Mouse (Mus musculus) neural tube, embryonic 14.5 days (tissue): ENCODE data around the gene Myh11. TPM values are rescaled to one million over a fixed set of nuclear protein-coding genes. Genes with fewer than 3 reads are reported as not detected.

Source experiments
- ATAC-seq: fragments of 200-750 bp; cut with Nextera tagmentation; 2 replicates; pipeline ENCODE4 v1.8.0; 2017; ENCODE audit warnings: low read depth, mild to moderate bottlenecking, moderate TSS enrichment, moderate library complexity
- H3K27ac ChIP-seq: fragments of 300-500 bp; sonication (generic); 2 replicates; pipeline ENCODE4 v1.5.1; 2014; ENCODE audit warnings: low read depth, mild to moderate bottlenecking, control low read depth, low read length, moderate library complexity, mixed read lengths
- H3K27me3 ChIP-seq: fragments of 300-500 bp; sonication (generic); 2 replicates; pipeline ENCODE4 v1.6.1; 2014; ENCODE audit warnings: low read length; ENCODE audit not compliant: control insufficient read depth, insufficient read depth
- H3K36me3 ChIP-seq: fragments of 300-500 bp; sonication (generic); 2 replicates; pipeline ENCODE4 v1.6.1; 2014; ENCODE audit warnings: low read length, mixed read lengths; ENCODE audit not compliant: control insufficient read depth, insufficient read depth
- H3K4me1 ChIP-seq: fragments of 300-500 bp; sonication (generic); 2 replicates; pipeline ENCODE4 v1.6.1; 2014; ENCODE audit warnings: low read length; ENCODE audit not compliant: control insufficient read depth, insufficient read depth
- H3K4me2 ChIP-seq: fragments of 300-500 bp; sonication (generic); 2 replicates; pipeline ENCODE4 v1.6.1; 2014; ENCODE audit warnings: mild to moderate bottlenecking, low read depth, low read length, control low read depth
- H3K4me3 ChIP-seq: fragments of 300-500 bp; sonication (generic); 2 replicates; pipeline ENCODE4 v1.5.1; 2014; ENCODE audit warnings: low read depth, low read length, control low read depth, mixed read lengths
- H3K9ac ChIP-seq: fragments of 300-500 bp; sonication (generic); replicated peaks from 2 replicates; pipeline ENCODE4 v1.6.1; 2014; ENCODE audit warnings: low read depth, mild to moderate bottlenecking, control low read depth, low read length, mixed read lengths
- H3K9me3 ChIP-seq: fragments of 300-500 bp; sonication (generic); 2 replicates; pipeline ENCODE4 v1.6.1; 2016; ENCODE audit warnings: low read length; ENCODE audit not compliant: control insufficient read depth
- WGBS: fragments of 180-500 bp; shearing (Covaris S2); extraction: QIAGEN DNeasy Blood & Tissue Kit; methylation state at CpG from one replicate; pipeline ENCODE4 v1.1.7; 2014; 5-methylcytosine and 5-hydroxymethylcytosine counted together
- polyA plus RNA-seq: library from polyadenylated mRNA; unstranded; fragments of >200 nt; fragmentation: Nextera tagmentation; extraction: Ambion mirVana; gene quantifications from 2 replicates; pipeline ENCODE4 v1.2.1, GENCODE M21; 2014

Myh11 gene
- polyA plus RNA-seq, 1 experiment from 2014 or later = 0.09 TPM

DNA sequence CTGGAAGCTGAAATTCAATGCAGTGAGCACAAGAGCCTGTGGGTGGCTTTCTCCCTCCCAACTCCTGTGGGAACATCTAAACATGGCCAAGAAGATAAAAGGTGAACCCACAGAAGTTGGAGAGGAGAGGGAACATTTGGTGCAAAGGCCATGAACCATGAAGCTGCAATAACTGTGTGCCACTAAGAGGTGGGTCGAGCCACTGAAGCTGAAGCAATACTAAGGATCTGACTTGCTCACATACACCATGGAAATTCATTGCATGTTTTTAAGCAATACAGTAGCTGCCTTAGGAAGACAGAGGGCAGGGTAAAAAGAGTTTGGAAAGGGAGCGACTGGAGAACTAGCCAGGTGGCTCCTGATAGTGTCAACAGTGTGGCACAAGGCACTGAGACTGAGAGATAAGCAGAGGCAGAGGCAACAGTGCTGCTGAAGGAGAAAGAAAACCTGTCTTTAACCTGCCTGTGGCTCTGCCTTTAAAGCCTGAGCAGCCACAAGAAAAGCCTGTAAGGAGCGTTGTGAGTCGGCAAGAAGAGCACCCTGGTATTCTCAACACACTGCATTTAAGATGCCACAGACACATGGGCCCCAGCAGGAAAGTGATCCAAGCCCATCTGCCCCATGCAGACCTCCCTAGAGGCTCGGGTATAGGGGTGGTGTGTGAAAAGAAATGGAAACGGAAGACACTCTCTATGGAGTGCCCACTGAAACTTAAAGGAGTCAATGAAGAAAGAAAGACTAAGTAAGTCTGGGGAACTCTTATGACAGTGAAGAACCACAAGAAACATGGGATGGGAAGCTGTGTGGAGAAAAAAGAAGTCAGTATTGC is 17.3 kb upstream of the Myh11 start:
- WGBS = 95% methylated on average over 6 of the region's 6 CpGs
- Histone ChIP-seq H3K4me3 (no peak overlapping the region), H3K27me3 (no peaks in the 10 kb centered on the region), H3K36me3 (peaks cover 16% of the 10 kb centered on the region; the same call in 1 of the 2 replicates), H3K9me3 (no peaks in the 10 kb centered on the region), H3K9ac (no peak overlapping the region), H3K27ac (no peak overlapping the region), H3K4me2 (no peak overlapping the region), H3K4me1 (no peaks in the 10 kb centered on the region)
- ATAC-seq = no peak

DNA sequence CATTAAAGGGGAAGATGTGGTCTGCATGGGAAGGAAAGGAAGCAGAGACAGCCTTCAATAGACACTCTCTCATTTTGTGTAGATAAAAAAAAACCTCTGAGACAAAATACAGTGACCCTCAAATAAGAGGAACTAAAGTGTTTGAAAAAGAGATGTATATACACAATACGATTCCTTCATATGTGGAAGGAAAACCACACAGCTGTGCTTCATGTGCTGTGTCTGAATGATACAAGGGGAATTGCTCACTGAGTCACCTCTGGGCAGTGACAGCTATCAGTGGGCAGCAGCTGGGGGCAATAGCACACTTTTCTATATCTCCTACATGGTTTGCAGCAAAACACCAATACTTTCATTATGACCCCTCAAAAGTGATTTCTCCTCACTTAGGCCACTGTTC is 16.2 kb upstream of the Myh11 start:
- WGBS = 88% methylated on average over 1 of the region's 1 CpGs
- peaks cover 12% of the 10 kb centered on the region; the same call in 1 of the 2 replicates for H3K36me3 ChIP-seq

DNA sequence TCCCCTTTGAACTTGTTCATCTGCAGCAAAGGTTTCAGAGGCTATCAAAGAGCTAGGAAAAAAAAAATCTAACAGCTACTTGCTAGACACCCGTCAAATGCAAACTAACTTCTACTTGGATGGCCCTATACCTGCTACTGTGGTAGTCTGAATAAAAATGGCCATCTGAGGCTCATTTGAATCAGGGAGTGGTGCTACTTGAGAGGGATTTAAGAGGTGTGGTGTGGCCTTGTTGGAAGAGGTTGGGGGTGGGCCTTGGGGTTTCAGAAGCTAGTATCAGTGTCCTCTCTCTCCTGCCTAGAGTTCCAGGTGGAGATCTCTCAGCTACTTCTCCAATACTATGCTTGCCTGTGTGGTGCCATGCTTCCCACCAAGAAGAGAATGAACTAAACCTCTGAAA is 15.3 kb upstream of the Myh11 start:
- no peak overlapping the region for H3K9ac ChIP-seq
- peaks cover 12% of the 10 kb centered on the region; the same call in 1 of the 2 replicates for H3K36me3 ChIP-seq
- H3K27me3 ChIP-seq = no peaks in the 10 kb centered on the region
- no peak overlapping the region for H3K27ac ChIP-seq
- 97% methylated on average over 1 of the region's 1 CpGs for WGBS
- H3K9me3 ChIP-seq = no peaks in the 10 kb centered on the region
- no peak overlapping the region for H3K4me3 ChIP-seq
- no peak overlapping the region for H3K4me2 ChIP-seq
- ATAC-seq = no peak
- no peaks in the 10 kb centered on the region for H3K4me1 ChIP-seq

More for the DNA sequence above, 16.2 kb upstream of the Myh11 start:
- H3K4me2 ChIP-seq = no peak overlapping the region
- H3K27ac ChIP-seq = no peak overlapping the region
- no peaks in the 10 kb centered on the region for H3K9me3 ChIP-seq
- no peaks in the 10 kb centered on the region for H3K27me3 ChIP-seq
- no peak for ATAC-seq
- no peaks in the 10 kb centered on the region for H3K4me1 ChIP-seq
- H3K9ac ChIP-seq = no peak overlapping the region
- H3K4me3 ChIP-seq = no peak overlapping the region

DNA sequence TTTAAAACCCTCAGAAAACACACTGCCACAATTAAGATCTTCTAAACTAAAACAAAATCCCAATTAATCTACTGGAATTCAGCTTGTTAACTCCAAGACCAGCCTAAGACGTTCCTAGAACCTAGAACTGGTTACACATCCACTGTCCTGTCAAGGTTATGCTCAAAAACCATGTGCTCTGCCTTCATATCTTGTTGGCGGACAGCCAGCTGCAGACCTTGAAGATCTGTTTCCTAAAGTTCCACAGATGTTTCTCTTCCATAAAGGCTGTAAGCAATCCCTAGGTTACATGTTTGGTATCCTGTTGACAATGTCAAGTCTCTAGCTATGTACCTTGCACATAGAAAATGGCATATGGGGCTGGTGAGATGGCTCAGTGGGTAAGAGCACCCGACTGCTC is 13.6 kb upstream of the Myh11 start:
- 93% methylated on average over 3 of the region's 3 CpGs for WGBS
- H3K27me3 ChIP-seq = no peaks in the 10 kb centered on the region
- no peaks in the 10 kb centered on the region for H3K4me1 ChIP-seq
- ATAC-seq = no peak
- peaks cover 12% of the 10 kb centered on the region for H3K36me3 ChIP-seq
- H3K4me2 ChIP-seq = no peak overlapping the region
- no peak overlapping the region for H3K27ac ChIP-seq
- no peak overlapping the region for H3K9ac ChIP-seq
- H3K9me3 ChIP-seq = no peaks in the 10 kb centered on the region
- H3K4me3 ChIP-seq = no peak overlapping the region

DNA sequence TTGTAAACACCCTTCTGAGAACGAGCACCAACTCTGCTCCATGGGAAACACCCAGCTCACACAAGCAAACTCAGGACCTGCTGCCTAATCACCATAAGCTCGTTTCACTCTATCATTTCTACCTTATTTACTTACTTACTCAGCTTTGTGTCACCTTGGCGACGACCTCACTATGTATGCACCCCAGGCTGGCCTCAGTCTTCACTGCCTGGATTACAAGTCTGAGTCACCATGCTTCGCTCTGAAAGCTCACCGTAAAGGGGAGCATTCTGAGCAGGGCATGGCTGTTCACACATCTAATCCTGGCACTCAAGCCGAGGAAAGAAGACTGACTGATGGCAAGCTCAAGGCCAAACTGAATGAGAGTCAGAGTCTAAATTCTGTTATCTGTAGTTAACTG is 12.5 kb upstream of the Myh11 start:
- 80% methylated on average over 7 of the region's 7 CpGs for WGBS
- ATAC-seq = no peak
- H3K27ac ChIP-seq = no peak overlapping the region
- no peak overlapping the region for H3K4me2 ChIP-seq
- no peak overlapping the region for H3K4me3 ChIP-seq
- H3K4me1 ChIP-seq = no peaks in the 10 kb centered on the region
- H3K9ac ChIP-seq = no peak overlapping the region
- no peaks in the 10 kb centered on the region for H3K27me3 ChIP-seq
- no peaks in the 10 kb centered on the region for H3K9me3 ChIP-seq
- H3K36me3 ChIP-seq = peaks cover 13% of the 10 kb centered on the region

DNA sequence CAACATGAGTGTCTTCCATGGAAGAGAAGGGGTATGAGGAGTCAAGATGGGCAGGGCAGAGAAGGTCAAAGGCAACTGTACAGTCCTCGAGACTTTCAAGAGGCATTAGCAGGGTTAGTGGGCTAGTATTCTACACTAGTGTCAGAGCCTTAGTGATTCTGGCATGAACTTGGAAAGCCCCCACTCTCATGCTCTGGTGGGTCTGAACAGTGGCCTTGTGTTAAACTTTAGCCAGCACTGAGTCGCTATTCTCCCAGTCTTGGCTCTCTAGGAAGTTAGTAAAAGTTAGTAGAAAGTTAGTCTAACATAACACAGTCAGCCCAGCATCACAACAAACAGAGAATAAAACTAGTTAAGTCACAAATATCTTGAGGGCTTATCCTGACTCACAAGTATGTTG is 12.0 kb upstream of the Myh11 start:
- Histone ChIP-seq H3K9me3 (no peaks in the 10 kb centered on the region), H3K4me3 (no peak overlapping the region), H3K4me2 (no peak overlapping the region), H3K9ac (no peak overlapping the region), H3K36me3 (peaks cover 16% of the 10 kb centered on the region), H3K27me3 (no peaks in the 10 kb centered on the region), H3K27ac (no peak overlapping the region), H3K4me1 (no peaks in the 10 kb centered on the region)
- ATAC-seq = no peak
- WGBS = 80% methylated on average over 2 of the region's 2 CpGs

DNA sequence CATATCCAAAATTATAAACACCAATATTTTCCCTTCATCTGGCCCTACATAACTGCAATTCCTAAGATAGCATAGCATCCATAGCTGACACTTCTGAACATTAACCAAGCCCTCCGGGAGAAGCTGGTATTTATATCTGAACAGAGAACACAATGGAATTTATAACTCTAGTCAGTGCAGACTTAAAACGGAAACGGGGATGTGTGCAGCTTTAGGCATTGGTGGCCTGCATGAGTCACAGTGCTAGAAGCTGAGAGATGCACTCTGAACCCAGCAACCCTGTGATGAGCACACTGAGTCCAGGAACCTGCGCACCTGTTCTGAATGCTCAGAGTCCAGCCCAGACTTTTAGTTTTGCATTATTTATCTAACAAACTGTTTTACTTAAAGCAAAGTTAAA is 7.3 kb upstream of the Myh11 start:
- ATAC-seq = no peak

DNA sequence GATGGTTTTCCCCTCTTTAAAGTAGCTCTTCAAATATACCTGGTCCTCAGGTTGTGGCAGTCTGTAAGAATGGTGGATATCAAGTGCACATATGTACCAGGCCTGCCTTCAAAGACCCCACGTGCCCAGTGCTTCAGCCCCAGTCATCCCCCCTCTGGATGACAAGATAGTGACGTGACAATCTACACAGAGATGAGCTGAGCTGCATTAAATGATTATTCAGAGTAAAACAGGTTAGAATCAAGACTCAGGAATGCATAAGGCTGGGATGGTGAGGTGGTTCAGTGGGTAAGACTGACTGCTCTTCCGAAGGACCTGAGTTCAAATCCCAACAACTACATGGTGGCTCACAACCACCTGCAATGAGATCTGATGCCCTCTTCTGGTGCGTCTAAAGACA is 6.6 kb upstream of the Myh11 start:
- no peak for ATAC-seq
- H3K9me3 ChIP-seq = no peaks in the 10 kb centered on the region
- whole genome bisulfite sequencing = 90% methylated on average over 4 of the region's 4 CpGs

More for the DNA sequence above, 7.3 kb upstream of the Myh11 start:
- WGBS = 96% methylated on average over 4 of the region's 4 CpGs
- Histone ChIP-seq H3K27ac (no peak overlapping the region), H3K9ac (no peak overlapping the region), H3K4me2 (no peak overlapping the region), H3K4me1 (no peaks in the 10 kb centered on the region), H3K4me3 (no peak overlapping the region), H3K36me3 (peaks cover 16% of the 10 kb centered on the region), H3K27me3 (no peaks in the 10 kb centered on the region), H3K9me3 (no peaks in the 10 kb centered on the region)

DNA sequence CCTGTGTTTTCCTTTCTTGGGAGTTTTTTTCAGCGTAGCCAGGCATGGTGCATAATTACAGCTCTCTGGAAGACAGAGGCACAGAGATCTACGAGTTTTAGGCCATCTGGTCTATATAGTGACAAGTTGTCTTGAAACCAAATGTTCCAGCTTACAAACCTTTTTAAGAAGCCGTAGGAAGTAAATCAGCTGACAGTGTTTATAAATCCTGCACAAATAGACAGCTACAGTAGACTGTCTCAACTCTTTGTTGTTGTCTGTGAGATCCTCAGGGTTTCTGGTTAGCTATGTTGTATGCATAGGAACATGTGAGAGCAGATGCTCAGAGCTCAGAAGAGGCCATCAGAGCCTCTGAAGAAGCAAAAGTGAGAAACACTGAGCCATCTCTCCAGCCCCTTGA is 6.0 kb upstream of the Myh11 start:
- H3K4me2 ChIP-seq = no peak overlapping the region
- no peaks in the 10 kb centered on the region for H3K4me1 ChIP-seq
- no peak for ATAC-seq
- whole genome bisulfite sequencing = 83% methylated on average over 3 of the region's 3 CpGs
- peaks cover 16% of the 10 kb centered on the region for H3K36me3 ChIP-seq
- H3K9me3 ChIP-seq = no peaks in the 10 kb centered on the region
- no peak overlapping the region for H3K27ac ChIP-seq
- H3K27me3 ChIP-seq = no peaks in the 10 kb centered on the region
- no peak overlapping the region for H3K4me3 ChIP-seq
- no peak overlapping the region for H3K9ac ChIP-seq

More for the DNA sequence above, 6.6 kb upstream of the Myh11 start:
- Histone ChIP-seq H3K27me3 (no peaks in the 10 kb centered on the region), H3K4me1 (no peaks in the 10 kb centered on the region), H3K4me2 (no peak overlapping the region), H3K9ac (no peak overlapping the region), H3K4me3 (no peak overlapping the region), H3K27ac (no peak overlapping the region), H3K36me3 (peaks cover 16% of the 10 kb centered on the region)
